Mouse (Mus musculus) spleen, adult 2 months (tissue): Measurements from ENCODE around the gene Gon7. TPM values are rescaled to one million over a fixed set of nuclear protein-coding genes. Genes with fewer than 3 reads are reported as not detected.
A peak's percentile ranks its signal among the peaks of the same experiment; 100 is the strongest.

Source experiments
- DNase-seq, 2 experiments: peaks; one replicate each; pipeline versions ENCODE4 v3.0.0 to v3.0.0-alpha.2; 2012 to 2021; ENCODE audit warnings: low spot score in 2 of 2, low read depth in 1 of 2
- H3K27ac ChIP-seq: fragments of 200-500 bp; 2 replicates; pipeline ENCODE4 v1.5.1; 2012; ENCODE audit warnings: low read length, inconsistent platforms; ENCODE audit not compliant: insufficient read depth
- H3K27me3 ChIP-seq: fragments of 200-500 bp; 2 replicates; pipeline ENCODE4 v1.6.1; 2012; ENCODE audit warnings: mild to moderate bottlenecking, moderate library complexity, low read length, inconsistent platforms; ENCODE audit not compliant: control insufficient read depth, insufficient read depth
- H3K36me3 ChIP-seq: fragments of 200-500 bp; 2 replicates; pipeline ENCODE4 v1.6.1; 2012; ENCODE audit warnings: mild to moderate bottlenecking, low read length, inconsistent platforms; ENCODE audit not compliant: control insufficient read depth, insufficient read depth
- H3K4me1 ChIP-seq: fragments of 200-500 bp; 2 replicates; pipeline ENCODE4 v1.6.1; 2011; ENCODE audit warnings: inconsistent platforms; ENCODE audit not compliant: control insufficient read depth, insufficient read depth, insufficient read length
- H3K4me3 ChIP-seq: fragments of 200-500 bp; 2 replicates; pipeline ENCODE4 v1.5.1; 2011; ENCODE audit warnings: mild to moderate bottlenecking, inconsistent platforms; ENCODE audit not compliant: insufficient read depth, insufficient read length; ENCODE audit errors: extremely low read depth
- CTCF ChIP-seq: fragments of 200-500 bp; IDR thresholded peaks from 2 replicates; pipeline ENCODE4 v1.5.1; 2011; ENCODE audit warnings: mild to moderate bottlenecking, inconsistent platforms; ENCODE audit not compliant: insufficient read depth, insufficient read length, insufficient replicate concordance; ENCODE audit errors: extremely low read depth
- POLR2A ChIP-seq: fragments of 200-500 bp; IDR thresholded peaks from 2 replicates; pipeline ENCODE4 v1.6.1; 2011; ENCODE audit warnings: low read depth, low read length, inconsistent platforms
- WGBS: fragments of 180-500 bp; shearing (Covaris S2); methylation state at CpG from one replicate; pipeline ENCODE4 v1.1.7; 2018; 5-methylcytosine and 5-hydroxymethylcytosine counted together
- polyA plus RNA-seq: library from polyadenylated mRNA; depleted of rRNA; stranded (reverse); fragments of >200 nt; gene quantifications from 2 replicates; pipeline ENCODE4 v1.2.3, GENCODE M21; 2012

Gon7 gene
- polyA plus RNA-seq, 1 experiment: 11.3 TPM

DNA sequence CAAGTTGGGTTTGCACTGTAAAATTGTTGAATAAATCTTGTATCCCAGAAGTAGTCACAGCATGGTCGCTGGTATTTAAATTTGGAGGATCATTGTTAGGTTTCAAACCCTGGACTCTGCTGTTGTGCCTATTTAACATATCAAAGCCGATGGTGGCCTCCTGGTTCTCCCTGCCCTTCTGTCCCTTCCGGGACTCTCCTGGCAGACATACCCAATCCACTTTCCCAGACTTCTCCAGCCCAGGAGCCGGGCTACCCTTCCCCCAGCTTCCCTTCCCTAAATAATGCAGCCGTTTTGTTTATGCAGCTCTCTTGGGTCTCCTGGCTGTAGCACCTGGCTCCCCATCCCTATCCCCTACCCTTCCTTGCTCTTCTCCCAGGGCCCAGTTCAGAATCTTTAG, 1.3 kb upstream of the Gon7 start:
- Histone ChIP-seq H3K36me3 (peaks cover 6% of the 10 kb centered on the region), H3K4me1 (peaks cover 2% of the 10 kb centered on the region; the same call in 1 of the 2 replicates), H3K27ac (no peak overlapping the region), H3K27me3 (no peaks in the 10 kb centered on the region), H3K4me3 (peak overlapping the region; percentile 98; the same call in 1 of the 2 replicates)
- no peak for DNase-seq
- 22% methylated on average over 5 of the region's 5 CpGs for WGBS
- TF ChIP-seq POLR2A (no peak), CTCF (no peak)

DNA sequence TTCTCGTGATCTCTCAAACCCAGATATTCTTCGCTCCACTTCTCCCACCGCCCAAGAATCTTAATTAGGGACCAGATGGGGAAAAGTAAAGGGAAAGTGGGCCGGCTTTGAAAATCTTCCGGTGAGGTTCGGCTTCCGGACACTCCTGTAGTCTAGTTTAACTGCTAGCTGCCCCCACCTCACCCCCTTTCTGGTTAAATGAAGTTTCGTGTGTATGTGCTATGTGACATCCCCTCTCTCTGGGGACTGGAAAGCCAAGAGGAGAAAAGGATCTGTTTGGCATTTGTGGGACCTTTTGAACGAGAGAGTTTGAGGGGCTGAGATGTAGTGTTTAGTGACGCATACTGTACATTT, 777 bp upstream of the Gon7 start, which contains the start of gene Gm20604:
Gene Gm20604 (minus strand): TSS at position 270 of the 354 bp plus-strand sequence.
- TF ChIP-seq CTCF (no peak), POLR2A (no peak)
- H3K4me3 ChIP-seq: peak within 1 kb of the TSS; percentile 98
- DNase-seq: no peak
- H3K27me3 ChIP-seq: no peaks in the 10 kb centered on the region
- H3K4me1 ChIP-seq: peaks cover 2% of the 10 kb centered on the region; the same call in 1 of the 2 replicates
- peaks cover 3% of the 10 kb centered on the region for H3K36me3 ChIP-seq
- WGBS: under 1% methylated on average over 10 of the region's 10 CpGs
- peak within 1 kb of the TSS; percentile 81 for H3K27ac ChIP-seq

- Histone ChIP-seq H3K27ac (peak overlapping the region; percentile 81), H3K4me3 (peak overlapping the region; percentile 82), H3K27me3 (no peaks in the 10 kb centered on the region), H3K36me3 (no peaks in the 10 kb centered on the region; the same call in 1 of the 2 replicates), H3K4me1 (peaks cover 2% of the 10 kb centered on the region; the same call in 1 of the 2 replicates)
- TF ChIP-seq POLR2A (no peak), CTCF (no peak)
- WGBS: 1% methylated on average over 46 of the region's 46 CpGs
- no peak for DNase-seq
These were observed 431 bp downstream of the Gon7 start for GRCm38 (mm10) chr12:102757055-102757688.

DNA sequence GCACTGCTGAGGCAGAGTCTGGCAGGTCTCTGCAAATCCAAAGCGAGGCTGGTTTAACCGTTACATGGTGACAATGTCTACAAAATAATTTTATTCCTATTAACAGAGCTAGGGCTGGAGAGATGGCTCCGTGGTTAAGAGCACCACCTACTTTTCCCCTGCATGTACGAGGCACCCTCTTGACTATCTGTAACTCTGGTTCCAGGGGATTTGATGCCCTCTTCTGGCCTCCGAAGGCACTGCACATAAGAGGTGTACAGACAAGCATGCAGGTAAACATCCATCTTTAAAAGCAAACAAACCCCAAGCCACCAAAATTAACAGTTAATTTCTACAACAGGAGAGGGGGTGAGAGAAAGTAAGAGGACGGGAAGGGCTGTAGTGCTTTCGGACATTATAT, 1.3 kb downstream of the Gon7 start:
- H3K36me3 ChIP-seq: no peaks in the 10 kb centered on the region
- no peaks in the 10 kb centered on the region for H3K27me3 ChIP-seq
- no peak overlapping the region for H3K27ac ChIP-seq
- peaks cover 2% of the 10 kb centered on the region; the same call in 1 of the 2 replicates for H3K4me1 ChIP-seq
- 85% methylated on average over 7 of the region's 7 CpGs for WGBS
- DNase-seq: peak; percentile 27 to 29
- no peak for TF ChIP-seq CTCF
- no peak overlapping the region for H3K4me3 ChIP-seq

- 82% methylated on average over 3 of the region's 3 CpGs for WGBS
- H3K4me1 ChIP-seq: no peaks in the 10 kb centered on the region; the same call in 1 of the 2 replicates
- no peaks in the 10 kb centered on the region for H3K36me3 ChIP-seq
- H3K27ac ChIP-seq: no peak overlapping the region
- no peak for DNase-seq
- H3K27me3 ChIP-seq: no peaks in the 10 kb centered on the region
- no peak overlapping the region for H3K4me3 ChIP-seq
- TF ChIP-seq POLR2A: no peak
- TF ChIP-seq CTCF: no peak
These were observed 9.3 kb downstream of the Gon7 start for GRCm38 (mm10) chr12:102748256-102748655.

- H3K4me1 ChIP-seq: peaks cover 2% of the 10 kb centered on the region; the same call in 1 of the 2 replicates
- no peak overlapping the region for H3K27ac ChIP-seq
- no peaks in the 10 kb centered on the region for H3K27me3 ChIP-seq
- no peak for TF ChIP-seq POLR2A
- TF ChIP-seq CTCF: no peak
- H3K4me3 ChIP-seq: no peak overlapping the region
- WGBS: 16% methylated on average over 6 of the region's 6 CpGs
- peak in 1 of 2 experiments; percentile 64 for DNase-seq
- no peaks in the 10 kb centered on the region for H3K36me3 ChIP-seq
These were observed 12.8 kb downstream of the Gon7 start for GRCm38 (mm10) chr12:102744839-102745238.
